Mouse (Mus musculus) ES-Bruce4 (cell line): ENCODE results near the gene Thada. TPM values are rescaled to one million over a fixed set of nuclear protein-coding genes. Genes with fewer than 3 reads are reported as not detected.

Source experiments
- H3K27ac ChIP-seq: 2 replicates; pipeline ENCODE4 v1.5.1; 2012; ENCODE audit warnings: low read length, inconsistent platforms; ENCODE audit not compliant: insufficient read depth
- H3K27me3 ChIP-seq: 2 replicates; pipeline ENCODE4 v1.6.1; 2012; ENCODE audit warnings: mild to moderate bottlenecking, low read length, inconsistent platforms; ENCODE audit not compliant: control insufficient read depth, poor library complexity, insufficient read depth, severe bottlenecking
- H3K36me3 ChIP-seq: 2 replicates; pipeline ENCODE4 v1.6.1; 2012; ENCODE audit warnings: inconsistent platforms, mild to moderate bottlenecking, low read length, moderate library complexity; ENCODE audit not compliant: control insufficient read depth, poor library complexity, insufficient read depth, severe bottlenecking
- H3K4me1 ChIP-seq: one replicate; pipeline ENCODE4 v1.8.1; 2011; ENCODE audit warnings: low read length; ENCODE audit not compliant: control insufficient read depth, insufficient read depth
- H3K4me3 ChIP-seq: 2 replicates; pipeline ENCODE4 v1.5.1; 2011; ENCODE audit warnings: low read depth, mild to moderate bottlenecking, low read length
- H3K9ac ChIP-seq: 2 replicates; pipeline ENCODE4 v1.6.1; 2012; ENCODE audit warnings: low read depth, mild to moderate bottlenecking, inconsistent platforms; ENCODE audit not compliant: poor library complexity, severe bottlenecking
- H3K9me3 ChIP-seq: replicated peaks from 2 replicates; pipeline ENCODE4 v1.6.1; 2012; ENCODE audit warnings: mild to moderate bottlenecking, low read length, inconsistent platforms; ENCODE audit not compliant: control insufficient read depth, poor library complexity, insufficient read depth, severe bottlenecking
- CTCF ChIP-seq: IDR thresholded peaks from one replicate; pipeline ENCODE4 v1.8.1; 2011; ENCODE audit warnings: low read depth, low read length
- EP300 ChIP-seq: IDR thresholded peaks from 2 replicates; pipeline ENCODE4 v1.6.1; 2011; ENCODE audit warnings: low read depth, low read length; ENCODE audit not compliant: insufficient read depth
- POLR2A ChIP-seq: IDR thresholded peaks from one replicate; pipeline ENCODE4 v1.8.1; 2011; ENCODE audit warnings: low read length; ENCODE audit not compliant: insufficient read depth
- polyA plus RNA-seq: library from polyadenylated mRNA; stranded (reverse); fragments of >200 nt; gene quantifications from 2 replicates; pipeline ENCODE4 v1.2.4, GENCODE M21; 2011; ENCODE audit warnings: low read depth; ENCODE audit not compliant: missing spikeins, insufficient read depth, insufficient read length

The Thada gene
- polyA plus RNA-seq, 1 experiment, result 38.0 TPM

- Histone ChIP-seq H3K36me3 (peaks cover 10% of the 10 kb centered on the region), H3K27me3 (no peaks in the 10 kb centered on the region), H3K4me1 (peaks cover 5% of the 10 kb centered on the region), H3K4me3 (peak overlapping the region; percentile 45), H3K9me3 (no peaks in the 10 kb centered on the region), H3K9ac (peak overlapping the region; percentile 79), H3K27ac (no peak overlapping the region)
- TF ChIP-seq EP300 (no peak), POLR2A (no peak), CTCF (no peak)
Measured at GRCm38 (mm10) chr17:84185011-84185411, 281.0 kb downstream of the Thada start.

- peaks cover 4% of the 10 kb centered on the region for H3K4me1 ChIP-seq
Measured at GRCm38 (mm10) chr17:84183291-84183781, 282.7 kb downstream of the Thada start.

GRCm38 (mm10) chr17:84182311-84183271, 283.4 kb downstream of the Thada start:
- H3K36me3 ChIP-seq, result peaks cover 10% of the 10 kb centered on the region
- 0 out of 2 replicates have a peak overlapping the region, but pooled peaks have one; percentile 13 for H3K4me3 ChIP-seq
- no peaks in the 10 kb centered on the region for H3K9me3 ChIP-seq
- no peaks in the 10 kb centered on the region for H3K27me3 ChIP-seq
- peak overlapping the region; percentile 87 for H3K27ac ChIP-seq
- peaks cover 4% of the 10 kb centered on the region for H3K4me1 ChIP-seq
- TF ChIP-seq POLR2A, result no peak
- no peak for TF ChIP-seq CTCF
- TF ChIP-seq EP300, result no peak
- peak overlapping the region; percentile 41; the same call in 1 of the 2 replicates for H3K9ac ChIP-seq

More at GRCm38 (mm10) chr17:84183291-84183781, 282.7 kb downstream of the Thada start:
- Histone ChIP-seq H3K36me3 (peaks cover 10% of the 10 kb centered on the region), H3K9me3 (no peaks in the 10 kb centered on the region), H3K4me3 (no peak overlapping the region; the same call in 1 of the 2 replicates), H3K27ac (peak overlapping the region; percentile 87), H3K9ac (peak overlapping the region; percentile 41; the same call in 1 of the 2 replicates), H3K27me3 (no peaks in the 10 kb centered on the region)
- no peak for TF ChIP-seq POLR2A
- TF ChIP-seq EP300, result peak; percentile 80; the same call in 1 of the 2 replicates
- no peak for TF ChIP-seq CTCF

- TF ChIP-seq EP300, result no peak
- no peak for TF ChIP-seq CTCF
- TF ChIP-seq POLR2A, result no peak
- Histone ChIP-seq H3K27me3 (no peaks in the 10 kb centered on the region), H3K9ac (peak overlapping the region; percentile 20; the same call in 1 of the 2 replicates), H3K4me1 (peaks cover 4% of the 10 kb centered on the region), H3K9me3 (no peaks in the 10 kb centered on the region), H3K36me3 (peaks cover 10% of the 10 kb centered on the region), H3K4me3 (peak overlapping the region; percentile 49), H3K27ac (peak overlapping the region; percentile 57)
Measured at GRCm38 (mm10) chr17:84181502-84182310, 284.3 kb downstream of the Thada start.

GRCm38 (mm10) chr17:84180715-84181501, 285.1 kb downstream of the Thada start:
- Histone ChIP-seq H3K9ac (no peak overlapping the region), H3K27ac (peak overlapping the region; percentile 57), H3K27me3 (no peaks in the 10 kb centered on the region), H3K9me3 (no peaks in the 10 kb centered on the region), H3K36me3 (peaks cover 5% of the 10 kb centered on the region; the same call in 1 of the 2 replicates), H3K4me1 (peaks cover 4% of the 10 kb centered on the region), H3K4me3 (peak overlapping the region; percentile 49)
- TF ChIP-seq EP300, result 0 out of 2 replicates have a peak, but pooled peaks have one; percentile 50
- TF ChIP-seq CTCF, result no peak
